Mouse (Mus musculus): ENCODE data around the gene Foxl1.

The Foxl1 gene

DNA sequence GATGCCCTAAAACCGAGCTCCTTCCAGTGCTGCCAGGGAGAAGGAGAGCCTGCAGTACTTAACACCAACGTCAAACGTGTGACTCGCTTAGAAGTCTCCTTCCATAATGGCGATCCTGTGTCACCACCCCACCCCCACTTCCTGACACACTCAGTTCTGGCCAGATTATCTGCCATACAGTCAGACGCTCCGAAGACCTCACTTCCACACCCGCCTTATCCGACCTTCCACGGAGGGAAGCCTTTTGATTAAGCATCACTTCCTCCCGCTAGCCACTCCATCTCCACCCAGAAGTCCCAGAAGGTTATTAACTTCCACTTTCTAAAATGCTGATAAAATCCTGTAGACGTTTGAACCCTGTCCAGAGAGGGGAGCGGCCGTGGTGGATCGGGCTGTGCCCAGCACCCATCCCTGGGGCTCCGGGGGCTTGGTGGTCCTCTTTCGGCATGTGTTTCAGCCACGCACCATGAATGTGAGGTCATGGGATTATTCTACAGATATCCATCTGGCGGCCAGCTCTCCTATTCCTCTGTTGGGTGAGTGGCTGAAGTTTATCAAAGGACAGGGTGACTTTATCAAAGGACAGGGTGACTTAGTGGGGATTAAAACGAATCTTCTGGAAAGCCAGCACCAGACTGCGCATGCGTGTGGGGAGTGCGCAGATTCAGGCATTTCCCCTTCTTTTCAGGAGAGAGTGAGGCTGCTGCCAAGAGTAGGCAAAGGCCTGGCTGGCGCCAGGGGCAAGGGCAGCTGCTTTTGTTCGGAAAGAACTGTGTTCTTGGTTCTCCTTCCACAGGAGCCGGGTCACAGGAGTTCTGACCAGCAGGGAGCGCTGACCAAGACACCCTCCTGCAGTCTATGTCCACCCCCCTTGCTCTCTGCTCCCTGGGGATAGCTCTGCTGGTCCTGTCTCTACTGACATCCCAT, 43.1 kb downstream of the Foxl1 start:
- DNase-seq: peak; percentile 34

DNA sequence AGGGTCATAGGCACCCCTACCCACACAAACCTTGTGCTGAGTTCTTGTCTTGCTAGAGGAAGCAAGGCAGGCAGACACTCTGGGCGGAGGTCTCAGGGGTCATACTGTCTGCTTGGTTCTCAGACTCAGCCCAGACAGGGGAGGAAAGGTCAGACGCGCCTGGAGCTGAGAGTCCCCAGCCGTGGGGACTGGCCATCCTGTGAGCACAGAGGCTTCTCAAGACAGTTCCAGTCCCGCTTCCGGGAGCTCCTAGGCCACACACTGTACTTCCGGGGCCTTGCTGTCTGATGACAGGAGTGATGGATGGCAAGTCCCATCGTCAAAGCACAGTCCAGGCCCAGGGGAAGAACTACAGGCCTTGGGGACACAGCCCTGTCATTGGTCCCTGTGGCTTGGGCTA, 44.8 kb downstream of the Foxl1 start:
- no peak for DNase-seq

DNA sequence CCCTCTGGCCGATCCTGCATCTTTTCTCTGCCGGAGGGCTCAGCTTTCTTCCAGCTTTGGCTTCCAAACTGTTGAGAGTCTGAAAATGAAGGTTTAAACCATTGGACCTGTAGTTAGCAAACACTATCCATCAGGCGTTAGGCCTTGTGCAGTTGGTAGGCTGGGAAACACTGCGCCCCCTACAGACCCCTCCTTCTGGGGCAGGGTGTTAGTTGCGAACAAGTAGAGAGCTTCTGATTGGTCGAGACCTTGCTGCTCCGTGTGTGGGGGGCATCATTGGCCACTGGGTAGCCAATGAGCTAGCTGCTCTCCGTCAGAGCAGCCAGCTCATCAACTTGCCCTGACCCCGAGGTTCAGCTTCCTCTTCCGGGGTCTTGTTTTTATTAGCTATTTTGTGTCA, 46.4 kb downstream of the Foxl1 start:
- DNase-seq: peak; percentile 59

DNA sequence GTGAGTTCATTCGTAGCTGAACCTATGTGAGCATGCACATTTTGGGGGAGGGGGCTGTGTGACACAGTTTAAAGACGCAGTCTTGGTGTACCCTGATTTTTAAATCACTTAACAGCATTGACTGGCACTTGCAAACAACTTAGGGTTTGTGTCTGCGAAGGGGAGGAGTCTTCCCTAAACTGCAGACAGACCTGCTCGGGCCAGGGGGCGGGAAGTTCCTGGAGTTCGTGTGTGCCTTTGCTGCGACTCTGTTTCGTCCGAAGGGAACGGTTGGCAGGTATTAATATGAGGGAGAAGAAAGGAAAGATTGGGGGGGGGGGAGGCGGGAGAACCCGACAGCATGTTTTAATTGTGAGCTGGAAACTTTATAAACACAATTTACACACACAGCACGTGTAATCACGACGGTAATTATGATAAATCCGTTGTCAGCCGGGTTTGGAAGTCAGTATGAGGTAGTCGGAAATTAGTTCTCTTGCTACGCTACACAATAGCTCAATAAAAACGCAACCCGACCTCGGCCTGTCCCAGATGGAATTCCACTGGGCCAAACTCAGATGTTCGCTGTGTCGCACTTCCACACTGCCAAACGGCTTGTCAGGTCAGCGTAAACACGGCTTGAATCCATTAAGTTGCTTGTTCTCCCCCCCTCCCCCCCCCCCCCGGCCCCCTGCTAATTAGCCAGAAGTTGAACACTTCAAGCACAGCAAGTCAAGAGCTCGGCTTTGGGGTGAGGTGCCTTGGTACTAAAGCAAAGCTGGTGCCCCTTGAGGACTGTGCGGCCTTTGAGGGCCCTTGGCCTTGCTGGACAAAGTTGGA, 47.2 kb downstream of the Foxl1 start:
- no peak for DNase-seq

DNA sequence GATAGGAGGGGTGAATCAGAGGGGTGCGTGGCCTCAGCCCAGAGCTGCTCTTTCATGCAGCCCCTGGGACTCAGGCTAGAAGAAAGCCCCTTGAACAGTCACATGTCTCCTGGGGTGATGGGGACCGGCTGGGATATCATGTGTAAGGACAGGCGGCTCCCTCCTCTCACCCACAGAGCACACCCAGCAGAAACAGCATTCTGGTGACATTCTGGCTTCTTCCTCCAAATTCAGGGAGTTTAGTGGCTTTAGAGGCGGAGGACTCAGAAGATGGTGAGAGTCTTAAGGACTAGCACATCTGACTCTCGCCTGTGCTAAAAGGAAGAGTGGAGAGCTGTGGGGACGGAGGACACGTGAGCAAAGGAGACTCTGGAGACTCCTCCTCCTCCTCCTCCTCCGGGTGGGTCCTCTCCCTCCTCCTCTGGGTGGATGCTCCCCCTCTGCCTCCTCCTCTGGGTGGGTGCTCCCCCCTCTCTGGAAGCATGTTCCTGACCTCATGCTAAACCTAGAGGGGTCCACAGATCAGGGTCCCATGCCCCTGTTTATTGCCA, 47.9 kb downstream of the Foxl1 start:
- no peak for DNase-seq

DNA sequence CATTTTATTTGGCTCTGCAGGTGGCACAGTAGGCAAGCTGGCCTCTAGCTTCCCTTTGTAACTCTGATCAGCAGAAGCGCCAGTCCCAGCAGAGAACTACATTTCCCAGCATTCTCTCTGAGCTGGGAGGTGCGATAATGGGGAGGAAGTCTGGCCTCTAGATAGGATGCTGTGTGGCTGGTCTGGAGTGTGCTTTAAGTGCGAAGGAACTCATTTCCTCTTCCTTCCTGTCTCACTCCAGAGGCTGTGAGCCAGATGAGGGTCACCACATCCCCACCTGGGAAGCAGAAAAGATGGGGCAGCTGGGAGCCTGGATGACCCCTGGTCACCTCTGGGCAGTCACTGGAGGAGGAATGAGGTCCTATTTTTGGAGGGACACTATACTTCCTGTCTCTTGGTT, 48.6 kb downstream of the Foxl1 start:
- DNase-seq: no peak
